Mouse (Mus musculus) kidney, adult 2 months (tissue): ENCODE measurements around the gene Zbtb37.

Experiments
- CTCF ChIP-seq: fragments of 200-500 bp; conservative IDR thresholded peaks from 2 replicates; pipeline ENCODE4 v1.5.1; 2011; ENCODE audit warnings: low read depth, mild to moderate bottlenecking, control low read depth, low read length, moderate library complexity, mixed read lengths; ENCODE audit not compliant: insufficient read depth, insufficient read length
- POLR2A ChIP-seq: fragments of 200-500 bp; IDR thresholded peaks from one replicate; pipeline ENCODE4 v1.6.1; 2011; ENCODE audit warnings: low read depth, low read length, control low read depth

DNA sequence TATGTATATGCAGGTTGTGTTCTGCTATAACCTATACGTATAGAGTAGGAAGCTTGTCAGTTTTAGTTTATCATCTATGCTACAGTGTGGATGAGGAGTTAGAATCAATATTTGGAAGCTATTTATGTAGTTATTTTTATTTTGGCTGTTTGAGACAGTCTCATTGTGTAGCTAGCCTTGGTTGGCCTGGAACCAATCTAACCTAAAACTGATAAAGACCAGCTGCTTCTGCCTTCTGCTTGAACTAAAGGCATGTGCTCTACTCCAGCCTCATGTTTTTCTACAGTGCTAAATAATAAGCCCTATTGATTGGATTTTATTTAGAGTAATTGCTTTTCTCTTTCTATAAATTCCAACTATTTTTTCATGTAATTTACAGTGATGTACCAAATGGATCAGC lies 67.4 kb downstream of the Zbtb37 start:
- no peak for TF ChIP-seq CTCF
- no peak for TF ChIP-seq POLR2A
